Mouse (Mus musculus): ENCODE measurements at regions not wholly inside any gene's neighbourhood (a gene's known extent, or its start where the extent isn't known, plus 50 kb on each side); places are given as distances from the start of the nearest gene placed in this dataset.

- DNase-seq (ENCODE audit: low spot score in 2 of 2), result no peak
Observed at GRCm38 (mm10) chr6:47354515-47354914, 98.7 kb upstream of the Cul1 start.

DNA sequence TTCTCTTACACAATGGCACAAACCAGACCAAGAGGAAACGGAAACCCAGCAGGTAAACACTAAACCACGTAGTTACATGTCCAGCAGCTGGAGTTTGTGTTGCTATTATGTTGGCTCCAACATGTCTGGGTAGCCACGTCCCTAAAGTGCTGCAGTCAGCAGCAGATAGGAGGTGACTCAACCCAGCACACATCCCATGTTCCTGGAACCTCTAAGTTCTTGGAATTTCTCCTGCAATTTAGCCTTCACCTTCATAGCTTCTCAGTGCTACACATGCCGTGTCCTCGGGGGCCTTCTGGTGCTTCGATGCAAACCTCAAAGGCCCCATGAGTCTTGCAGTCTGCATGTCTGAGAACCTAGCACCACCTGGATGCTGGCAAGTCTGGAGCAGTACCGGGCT, 97.7 kb upstream of the Cul1 start:
- no peak for DNase-seq (ENCODE audit: low spot score in 2 of 2)

DNA sequence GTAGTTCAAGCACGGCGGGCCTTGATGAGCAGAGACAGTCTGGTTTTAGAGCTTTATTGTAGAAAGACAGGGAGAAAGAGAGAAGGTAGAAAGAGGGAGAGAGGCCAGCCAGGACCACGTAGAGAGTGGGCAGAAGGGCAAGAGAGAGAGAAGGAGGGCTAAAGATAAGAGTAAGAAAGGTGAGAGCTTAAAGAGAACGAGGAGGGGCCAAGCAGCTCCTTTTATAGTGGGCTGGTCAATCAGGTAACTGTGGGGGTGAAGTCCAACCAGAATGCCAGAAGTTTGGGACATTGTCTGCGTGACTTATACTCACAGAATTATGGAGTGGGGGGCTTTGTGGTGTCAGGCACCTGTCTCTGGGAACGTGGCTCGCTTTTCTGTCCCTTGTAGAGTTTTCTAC, 96.7 kb upstream of the Cul1 start:
- no peak for DNase-seq (ENCODE audit: low spot score in 2 of 2)

DNA sequence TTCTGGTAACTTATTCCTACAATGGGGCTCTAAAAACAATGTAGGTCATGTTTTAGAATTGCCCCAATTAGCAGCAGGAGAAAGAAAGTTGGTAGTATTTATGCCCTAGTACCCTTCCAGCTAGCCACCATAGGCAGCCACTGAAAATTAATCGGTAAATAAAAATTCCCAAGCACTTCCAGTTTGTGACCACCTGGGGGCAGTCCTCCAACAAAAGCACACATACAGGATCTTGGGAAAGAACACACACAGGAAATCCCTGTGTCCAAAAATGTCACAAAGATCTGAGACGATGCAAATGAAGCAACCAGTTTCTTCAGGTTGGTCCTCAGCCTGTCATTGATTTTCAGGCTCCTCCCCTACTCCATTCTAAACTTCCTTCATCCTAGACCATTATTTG, 94.5 kb upstream of the Cul1 start:
- DNase-seq (ENCODE audit: low spot score in 2 of 2), result peak; percentile 4 to 12

DNA sequence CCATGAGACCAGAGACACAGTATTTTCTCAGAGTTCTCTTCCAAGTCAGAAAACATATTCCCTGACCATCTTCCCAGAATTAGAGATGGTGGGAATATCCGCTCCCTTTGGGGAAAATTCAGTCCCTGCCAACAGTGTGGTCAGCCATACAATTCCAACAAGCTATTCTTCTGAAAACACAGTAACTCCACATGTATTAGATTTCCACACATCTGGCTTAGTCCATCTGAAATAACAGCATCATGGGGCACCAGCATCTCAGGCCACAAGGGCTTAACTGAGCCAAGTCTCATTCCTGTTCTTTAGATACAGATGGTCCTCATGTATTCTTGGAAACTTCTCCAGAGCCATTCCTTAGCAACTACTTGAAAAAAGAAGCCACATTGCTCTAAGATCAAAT, 89.2 kb upstream of the Cul1 start:
- DNase-seq (ENCODE audit: low spot score in 2 of 2), result no peak

GRCm38 (mm10) chr6:47364556-47364955, 88.6 kb upstream of the Cul1 start:
- no peak for DNase-seq (ENCODE audit: low spot score in 2 of 2)

- DNase-seq (ENCODE audit: low spot score in 2 of 2), result no peak
Observed at GRCm38 (mm10) chr6:47365651-47366645, 87.2 kb upstream of the Cul1 start.

GRCm38 (mm10) chr6:47367461-47367860, 85.7 kb upstream of the Cul1 start:
- DNase-seq (ENCODE audit: low spot score in 2 of 2), result no peak

DNA sequence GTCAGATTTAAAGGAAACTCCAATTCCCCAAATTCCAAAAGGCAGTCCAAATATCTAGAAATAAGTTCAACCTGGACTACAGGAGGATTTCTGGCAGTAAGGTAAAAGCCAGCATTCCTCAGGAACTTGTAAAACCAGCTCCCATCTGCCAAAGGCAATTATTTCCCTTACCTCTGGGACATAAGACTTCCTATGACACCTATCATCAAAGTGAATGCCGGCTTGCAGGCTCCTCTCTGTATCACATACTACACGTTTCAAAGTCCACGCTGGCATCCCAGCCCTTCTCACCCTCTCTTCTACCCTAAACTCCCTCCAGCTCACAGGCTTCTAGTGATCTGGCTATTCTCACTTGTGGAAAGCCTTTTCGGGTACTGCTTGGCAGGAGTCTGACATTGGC, 77.5 kb upstream of the Cul1 start:
- DNase-seq (ENCODE audit: low spot score in 2 of 2), result no peak

DNA sequence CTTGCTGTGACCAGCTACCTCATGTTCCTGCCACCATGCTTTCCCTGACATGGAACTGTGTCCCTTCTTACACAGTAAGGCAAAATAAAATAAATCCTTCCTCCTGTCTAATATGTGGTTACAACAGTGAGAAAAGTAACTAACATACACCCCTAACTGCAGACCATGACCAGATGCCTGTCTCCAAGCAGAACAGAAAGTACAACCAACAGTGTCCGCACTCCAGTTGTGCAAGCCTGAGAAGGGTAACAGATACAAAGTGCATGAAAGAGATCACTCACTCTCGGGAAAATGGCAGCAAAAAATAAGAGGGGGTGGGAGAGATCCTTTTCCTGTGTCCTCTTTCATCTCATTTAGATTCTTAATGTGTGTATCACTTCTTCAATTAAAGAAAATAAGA, 71.7 kb upstream of the Cul1 start:
- no peak for DNase-seq (ENCODE audit: low spot score in 2 of 2)

DNA sequence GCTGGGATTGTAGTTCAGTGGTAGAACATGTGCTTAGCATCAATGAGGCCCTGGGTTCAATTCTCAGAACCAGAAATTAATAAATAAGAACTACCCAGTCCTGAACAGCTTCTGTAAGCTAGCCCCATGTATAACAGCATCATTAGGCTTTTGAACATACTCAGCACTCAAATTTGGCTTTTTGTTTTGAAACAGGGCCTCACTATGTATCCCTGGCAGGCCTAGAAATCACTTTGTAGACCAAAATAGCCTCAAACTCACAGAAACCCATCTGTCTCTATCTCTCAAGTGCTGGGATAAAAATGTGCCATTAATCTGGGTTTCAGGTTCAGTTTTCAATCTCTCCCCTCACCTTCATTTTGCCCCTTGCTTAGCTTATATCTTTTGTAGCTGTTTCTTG, 66.6 kb upstream of the Cul1 start:
- DNase-seq (ENCODE audit: low spot score in 2 of 2), result no peak

DNA sequence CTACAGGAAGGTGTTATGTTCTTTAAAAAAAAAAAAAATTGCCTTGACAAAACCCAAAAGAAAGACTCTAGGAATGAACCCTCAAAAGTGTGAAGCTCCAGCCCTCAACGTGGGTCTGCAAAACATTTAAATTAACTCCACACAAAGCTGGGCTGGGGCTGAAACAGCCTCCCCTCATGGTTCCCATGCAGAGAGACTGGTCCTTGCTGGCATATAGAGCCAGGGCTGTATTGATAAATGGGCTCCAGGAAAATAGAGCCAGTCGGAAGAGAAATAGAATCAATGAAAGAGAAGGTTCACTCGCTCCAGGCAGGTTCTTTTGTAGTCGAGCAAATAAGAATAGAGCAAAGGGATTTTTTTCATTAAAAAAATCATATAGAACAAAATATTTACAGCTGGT, 63.3 kb upstream of the Cul1 start:
- DNase-seq (ENCODE audit: low spot score in 2 of 2), result no peak

DNA sequence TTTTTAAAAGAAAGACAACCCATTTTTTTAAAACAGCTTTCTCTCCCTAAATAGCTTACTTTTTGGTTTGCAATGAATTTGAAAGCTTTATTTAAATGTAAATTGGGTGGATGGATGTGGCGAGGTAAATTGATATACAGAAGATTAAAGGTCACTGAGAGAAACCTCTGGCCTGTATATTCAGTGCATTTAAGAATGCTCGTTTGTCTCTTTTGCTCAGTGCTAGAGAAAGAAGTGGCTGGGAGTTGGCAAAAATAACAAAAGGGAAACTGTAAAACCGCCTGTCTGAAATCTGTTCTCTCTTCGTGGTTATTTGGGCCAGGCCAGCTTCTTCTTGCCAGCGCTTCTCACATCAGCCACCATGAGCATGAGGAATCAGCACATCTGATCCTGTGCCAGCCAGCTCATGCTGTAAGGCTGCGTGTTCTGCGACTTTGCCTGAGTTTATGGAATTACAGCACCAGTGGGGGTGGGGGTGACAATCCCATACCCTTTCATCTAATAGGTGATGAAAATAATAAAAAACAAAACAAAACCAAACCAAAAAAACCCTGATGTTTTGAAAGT, 62.7 kb upstream of the Cul1 start:
- DNase-seq (ENCODE audit: low spot score in 2 of 2), result peak; percentile 59 to 66

GRCm38 (mm10) chr6:47391014-47391802, 62.0 kb upstream of the Cul1 start:
- no peak for DNase-seq (ENCODE audit: low spot score in 2 of 2)

- DNase-seq (ENCODE audit: low spot score in 2 of 2), result no peak
Observed at GRCm38 (mm10) chr6:47395465-47396337, 57.5 kb upstream of the Cul1 start.

All from right cerebral cortex, postnatal 36 days (tissue).